Mouse (Mus musculus) MEL (cell line): ENCODE results near the gene Galnt18. TPM values are rescaled to one million over a fixed set of nuclear protein-coding genes. Genes with fewer than 3 reads are reported as not detected.

Experiments
- DNase-seq: peaks from one replicate; pipeline ENCODE4 v3.0.0; 2011; ENCODE audit warnings: low read depth, low spot score
- H3K27ac ChIP-seq: 2 replicates; pipeline ENCODE4 v1.5.1; 2012; ENCODE audit warnings: low read depth, mild to moderate bottlenecking, control low read depth, low read length, moderate library complexity; ENCODE audit not compliant: control insufficient read depth
- H3K27me3 ChIP-seq, 2 experiments: fragments of 150-350 bp in 1 of 2; sonication (generic) in 1 of 2; 2 replicates each; pipeline ENCODE4 v1.6.1; 2012; ENCODE audit warnings: low read length in 2 of 2, mild to moderate bottlenecking in 2 of 2, improper control_type of control experiment in 1 of 2, moderate library complexity in 1 of 2; ENCODE audit not compliant: insufficient read depth in 2 of 2, control insufficient read depth in 1 of 2
- H3K36me3 ChIP-seq, 2 experiments: 2 replicates each; pipeline ENCODE4 v1.6.1; 2012 to 2014; ENCODE audit warnings: low read length in 2 of 2, improper control_type of control experiment in 1 of 2, inconsistent platforms in 1 of 2, mild to moderate bottlenecking in 1 of 2; ENCODE audit not compliant: insufficient read depth in 2 of 2, control insufficient read depth in 1 of 2
- H3K4me1 ChIP-seq, 2 experiments: fragments of 150-350 bp in 1 of 2; sonication (generic) in 1 of 2; 2 replicates each; pipeline ENCODE4 v1.6.1; 2012; ENCODE audit warnings: low read length in 2 of 2, improper control_type of control experiment in 1 of 2, mild to moderate bottlenecking in 1 of 2; ENCODE audit not compliant: insufficient read depth in 2 of 2, control insufficient read depth in 1 of 2
- H3K4me3 ChIP-seq, 2 experiments: fragments of 150-350 bp in 1 of 2; sonication (generic) in 1 of 2; 2 replicates each; pipeline ENCODE4 v1.5.1; 2012; ENCODE audit warnings: low read depth in 2 of 2, low read length in 2 of 2, mild to moderate bottlenecking in 2 of 2, moderate library complexity in 2 of 2, control low read depth in 1 of 2, improper control_type of control experiment in 1 of 2; ENCODE audit not compliant: control insufficient read depth in 1 of 2, insufficient read depth in 1 of 2
- H3K79me2 ChIP-seq: 2 replicates; pipeline ENCODE4 v1.6.1; 2012; ENCODE audit warnings: mild to moderate bottlenecking, low read length, moderate library complexity; ENCODE audit not compliant: control insufficient read depth, poor library complexity, insufficient read depth
- H3K9ac ChIP-seq: 2 replicates; pipeline ENCODE4 v1.6.1; 2012; ENCODE audit warnings: low read depth, mild to moderate bottlenecking, control low read depth, low read length, moderate library complexity; ENCODE audit not compliant: control insufficient read depth, poor library complexity, severe bottlenecking
- H3K9me3 ChIP-seq: fragments of 150-350 bp; sonication (generic); replicated peaks from 2 replicates; pipeline ENCODE4 v1.6.1; 2012; ENCODE audit warnings: mild to moderate bottlenecking, low read length, improper control_type of control experiment, moderate library complexity; ENCODE audit not compliant: insufficient read depth
- CHD1 ChIP-seq: IDR thresholded peaks from 2 replicates; pipeline ENCODE4 v1.6.1; 2012; ENCODE audit warnings: low read depth, mild to moderate bottlenecking, inconsistent platforms, low read length, improper control_type of control experiment
- CHD2 ChIP-seq: IDR thresholded peaks from 2 replicates; pipeline ENCODE4 v1.6.1; 2011; ENCODE audit warnings: low read length, improper control_type of control experiment
- CTCF ChIP-seq, 3 experiments: IDR thresholded peaks in 2 of 3; conservative IDR thresholded peaks in 1 of 3; 2 replicates each; pipeline ENCODE4 v1.5.1; 2011 to 2012; ENCODE audit warnings: low read length in 3 of 3, low read depth in 2 of 3, mild to moderate bottlenecking in 2 of 3, improper control_type of control experiment in 1 of 3, inconsistent platforms in 1 of 3, mixed read lengths in 1 of 3, moderate library complexity in 1 of 3; ENCODE audit not compliant: control insufficient read depth in 1 of 3, insufficient read depth in 1 of 3, poor library complexity in 1 of 3, severe bottlenecking in 1 of 3
- ELF1 ChIP-seq: IDR thresholded peaks from 2 replicates; pipeline ENCODE4 v1.6.1; 2014; ENCODE audit warnings: low read depth, mild to moderate bottlenecking, inconsistent platforms, low read length, improper control_type of control experiment, moderate library complexity
- EP300 ChIP-seq, 2 experiments: IDR thresholded peaks; 2 replicates each; pipeline ENCODE4 v1.6.1; 2011; ENCODE audit warnings: improper control_type of control experiment in 2 of 2, low read length in 2 of 2, low read depth in 1 of 2, mild to moderate bottlenecking in 1 of 2
- ETS1 ChIP-seq: IDR thresholded peaks from 2 replicates; pipeline ENCODE4 v1.6.1; 2012; ENCODE audit warnings: low read depth, mild to moderate bottlenecking, inconsistent platforms, low read length, improper control_type of control experiment, moderate library complexity
- JUND ChIP-seq: IDR thresholded peaks from 2 replicates; pipeline ENCODE4 v1.6.1; 2011; ENCODE audit warnings: low read depth, mild to moderate bottlenecking, improper control_type of control experiment, low read length
- MAZ ChIP-seq: IDR thresholded peaks from 2 replicates; pipeline ENCODE4 v1.6.1; 2012; ENCODE audit warnings: low read depth, mild to moderate bottlenecking, inconsistent platforms, low read length, improper control_type of control experiment
- MXI1 ChIP-seq: IDR thresholded peaks from 2 replicates; pipeline ENCODE4 v1.6.1; 2011; ENCODE audit warnings: mild to moderate bottlenecking, low read depth, low read length, improper control_type of control experiment
- RCOR1 ChIP-seq: IDR thresholded peaks from 2 replicates; pipeline ENCODE4 v1.6.1; 2012; ENCODE audit warnings: low read depth, mild to moderate bottlenecking, inconsistent platforms, low read length, improper control_type of control experiment
- SMC3 ChIP-seq: IDR thresholded peaks from 2 replicates; pipeline ENCODE4 v1.6.1; 2011; ENCODE audit warnings: low read depth, low read length, improper control_type of control experiment
- TAL1 ChIP-seq: IDR thresholded peaks from 2 replicates; pipeline ENCODE4 v1.6.1; 2012; ENCODE audit warnings: mild to moderate bottlenecking, inconsistent platforms, low read length, moderate library complexity, mixed read lengths
- TCF12 ChIP-seq: IDR thresholded peaks from 2 replicates; pipeline ENCODE4 v1.6.1; 2014; ENCODE audit warnings: low read depth, mild to moderate bottlenecking, inconsistent platforms, low read length, improper control_type of control experiment, moderate library complexity
- ZKSCAN1 ChIP-seq: IDR thresholded peaks from 2 replicates; pipeline ENCODE4 v1.6.1; 2012; ENCODE audit warnings: low read depth, mild to moderate bottlenecking, inconsistent platforms, low read length, improper control_type of control experiment, moderate library complexity
- ZMIZ1 ChIP-seq: IDR thresholded peaks from 2 replicates; pipeline ENCODE4 v1.6.1; 2012; ENCODE audit warnings: low read depth, mild to moderate bottlenecking, inconsistent platforms, low read length, improper control_type of control experiment, moderate library complexity
- ZNF384 ChIP-seq: IDR thresholded peaks from 2 replicates; pipeline ENCODE4 v1.6.1; 2012; ENCODE audit warnings: low read depth, mild to moderate bottlenecking, inconsistent platforms, low read length, improper control_type of control experiment
- polyA plus RNA-seq, 2 experiments: library from polyadenylated mRNA; stranded (reverse) in 1 of 2; unstranded in 1 of 2; fragments of >175 nt in 1 of 2; fragments of >200 nt in 1 of 2; gene quantifications; 2 replicates each; pipeline versions ENCODE4 v1.2.1 to v1.2.4; 2012; ENCODE audit warnings: low replicate concordance in 2 of 2, low read depth in 1 of 2; ENCODE audit not compliant: insufficient read length in 2 of 2, insufficient read depth in 1 of 2, missing spikeins in 1 of 2
- total RNA-seq: library from RNA; depleted of rRNA; stranded (reverse); fragments of 300-350 nt; gene quantifications from 2 replicates; pipeline ENCODE4 v1.2.3, GENCODE M21; 2012

Gene Galnt18
- total and polyA plus RNA-seq, 3 experiments = not detected

- H3K4me3 ChIP-seq = no peak overlapping the region
- no peak for DNase-seq
- H3K27ac ChIP-seq = no peak overlapping the region
- no peaks in the 10 kb centered on the region for H3K9me3 ChIP-seq
- no peaks in the 10 kb centered on the region for H3K36me3 ChIP-seq
- TF ChIP-seq MAZ (no peak), ETS1 (no peak), ZNF384 (no peak), EP300 (IDR thresholded peaks at IDR 0.05; ENCODE audit: low read depth in 1 of 2, low read length in 2 of 2) (no peak), CHD1 (no peak), TCF12 (no peak), SMC3 (no peak), CTCF (IDR thresholded peaks at IDR 0.05 in 2 of 3, conservative IDR thresholded peaks at IDR 0.05 in 1 of 3; ENCODE audit: control insufficient read depth in 1 of 3, insufficient read depth in 1 of 3, low read depth in 2 of 3, low read length in 3 of 3, poor library complexity in 1 of 3, severe bottlenecking in 1 of 3) (no peak)
- TF ChIP-seq, all 39 proteins: peak for 0
- Histone ChIP-seq H3K9ac (no peak overlapping the region), H3K27me3 (no peaks in the 10 kb centered on the region), H3K79me2 (no peaks in the 10 kb centered on the region), H3K4me1 (no peaks in the 10 kb centered on the region)
Observed at GRCm38 (mm10) chr7:111771251-111771801, 8.5 kb downstream of the Galnt18 start.

- no peak overlapping the region for H3K9ac ChIP-seq
- TF ChIP-seq RCOR1 (no peak), TCF12 (no peak), CHD1 (no peak), CTCF (IDR thresholded peaks at IDR 0.05 in 2 of 3, conservative IDR thresholded peaks at IDR 0.05 in 1 of 3; ENCODE audit: control insufficient read depth in 1 of 3, insufficient read depth in 1 of 3, low read depth in 2 of 3, low read length in 3 of 3, poor library complexity in 1 of 3, severe bottlenecking in 1 of 3) (no peak), ZMIZ1 (no peak), ZKSCAN1 (no peak), TAL1 (no peak), MXI1 (no peak), CHD2 (no peak), ELF1 (no peak), JUND (no peak)
- no peaks in the 10 kb centered on the region for H3K4me1 ChIP-seq
- H3K9me3 ChIP-seq = no peaks in the 10 kb centered on the region
- no peak overlapping the region for H3K4me3 ChIP-seq
- no peak overlapping the region for H3K27ac ChIP-seq
- no peaks in the 10 kb centered on the region for H3K36me3 ChIP-seq
- DNase-seq = no peak
- no peaks in the 10 kb centered on the region for H3K79me2 ChIP-seq
- no peaks in the 10 kb centered on the region for H3K27me3 ChIP-seq
Observed at GRCm38 (mm10) chr7:111770585-111770984, 9.2 kb downstream of the Galnt18 start.
